Mouse (Mus musculus) ovary, adult 18-20 months (tissue): ENCODE data around the gene Nkx6-1.

Experiments
- DNase-seq: peaks from one replicate; pipeline ENCODE4 v3.0.0; 2022; ENCODE audit warnings: low spot score, mixed read lengths

Gene Nkx6-1

DNA sequence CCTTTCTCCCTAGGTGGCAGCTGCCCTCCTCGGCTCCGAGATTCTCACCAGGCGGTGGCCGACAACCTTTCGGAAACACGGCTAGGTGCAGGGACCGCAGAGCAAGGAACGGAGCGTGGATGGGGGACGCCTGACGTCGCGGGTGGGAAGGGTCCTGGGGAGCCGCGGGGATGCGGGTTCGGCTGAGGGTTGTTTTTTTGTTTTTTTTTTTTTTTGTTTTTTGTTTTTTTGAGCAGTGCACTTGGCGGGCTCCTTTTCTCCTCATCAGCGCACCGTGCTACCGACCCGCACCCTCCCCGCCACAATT, 5.9 kb downstream of the Nkx6-1 start:
- DNase-seq, result no peak

GRCm38 (mm10) chr5:101658188-101658983, 6.4 kb downstream of the Nkx6-1 start:
- DNase-seq, result no peak

- no peak for DNase-seq
Observed at GRCm38 (mm10) chr5:101657698-101658097, 7.1 kb downstream of the Nkx6-1 start.

DNA sequence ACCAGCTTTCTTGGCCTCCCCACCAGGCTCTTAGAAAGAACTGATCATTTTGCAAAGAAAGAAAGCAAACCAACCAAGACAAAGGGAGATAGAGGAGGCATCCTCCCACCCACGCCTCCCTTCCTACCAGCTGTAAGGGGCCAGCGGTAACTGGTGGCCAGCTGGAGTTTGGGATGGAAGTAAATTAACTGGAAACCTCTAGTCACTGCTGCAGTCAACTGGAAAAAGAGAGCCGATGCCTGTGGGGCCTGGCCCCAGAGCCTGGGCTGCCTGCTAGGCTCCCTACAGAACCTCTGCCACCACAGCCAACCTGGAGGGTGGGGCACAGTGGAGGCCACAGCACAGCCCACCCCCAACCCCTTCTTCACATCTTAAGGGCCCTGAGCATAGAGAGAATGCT, 8.7 kb downstream of the Nkx6-1 start:
- DNase-seq, result no peak

DNA sequence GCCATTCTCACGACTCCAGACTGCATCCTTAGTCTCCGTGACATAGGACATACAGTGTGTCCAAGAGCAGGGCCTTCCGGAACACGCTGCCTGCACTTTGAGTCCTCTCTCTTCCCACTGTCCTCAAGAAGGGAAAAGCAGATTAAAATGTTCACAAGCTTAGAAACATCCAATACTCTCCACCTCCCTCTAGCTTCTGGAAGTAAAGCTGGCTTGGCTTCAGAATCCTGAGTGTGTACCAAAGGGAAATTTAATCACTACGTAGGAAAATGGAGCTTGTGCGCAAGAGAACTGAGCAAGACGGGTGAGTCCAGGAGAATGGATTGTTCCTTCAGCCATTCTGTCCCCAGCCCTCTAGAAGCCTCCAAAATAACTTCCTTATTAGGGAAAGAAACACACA, 9.4 kb downstream of the Nkx6-1 start:
- DNase-seq, result no peak

DNA sequence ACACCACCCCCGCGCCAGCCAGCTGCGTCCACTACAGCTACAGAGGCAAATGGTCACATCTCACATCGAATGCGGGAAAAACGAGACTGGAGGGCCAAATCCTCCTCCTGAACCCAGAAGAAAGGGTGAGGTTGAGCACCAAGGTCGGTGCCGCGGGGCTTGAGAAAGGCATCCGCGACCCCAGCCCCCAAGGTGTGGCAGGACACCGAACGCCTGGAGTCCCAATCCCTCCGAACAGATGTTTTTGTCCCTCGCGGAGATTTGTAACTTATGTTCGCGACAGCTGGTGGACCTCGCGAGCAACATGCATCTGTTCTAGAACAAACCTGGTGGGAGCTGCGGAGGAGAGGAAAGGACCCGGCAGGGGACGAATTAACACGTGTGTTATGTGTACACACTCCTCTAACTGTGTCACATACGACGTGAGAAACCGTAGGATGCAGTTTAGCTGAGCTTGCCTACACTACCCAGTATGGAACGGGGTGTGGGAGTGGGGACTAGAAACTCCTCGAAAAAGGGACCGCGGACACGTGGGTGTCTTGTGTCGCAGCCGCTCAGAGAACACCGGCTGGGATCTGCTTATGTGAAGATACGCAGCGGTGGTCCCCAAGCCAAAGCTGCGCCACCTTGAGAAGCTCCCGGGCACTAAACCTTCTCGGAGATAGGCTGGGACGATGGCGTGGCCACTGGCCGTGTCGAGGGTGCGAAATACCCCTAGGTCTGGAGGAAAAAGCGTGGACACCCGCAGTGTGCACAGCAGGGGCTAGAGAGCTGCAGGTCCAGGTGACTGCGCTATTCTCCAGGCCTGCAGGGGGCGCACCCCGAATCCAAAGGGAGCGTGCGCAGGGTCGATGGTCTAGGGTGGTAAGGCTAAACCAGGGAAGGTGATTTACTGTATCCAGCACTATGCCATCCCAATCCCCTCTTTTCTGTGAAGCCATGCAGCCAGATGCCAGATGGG, 16.8 kb downstream of the Nkx6-1 start:
- no peak for DNase-seq

DNA sequence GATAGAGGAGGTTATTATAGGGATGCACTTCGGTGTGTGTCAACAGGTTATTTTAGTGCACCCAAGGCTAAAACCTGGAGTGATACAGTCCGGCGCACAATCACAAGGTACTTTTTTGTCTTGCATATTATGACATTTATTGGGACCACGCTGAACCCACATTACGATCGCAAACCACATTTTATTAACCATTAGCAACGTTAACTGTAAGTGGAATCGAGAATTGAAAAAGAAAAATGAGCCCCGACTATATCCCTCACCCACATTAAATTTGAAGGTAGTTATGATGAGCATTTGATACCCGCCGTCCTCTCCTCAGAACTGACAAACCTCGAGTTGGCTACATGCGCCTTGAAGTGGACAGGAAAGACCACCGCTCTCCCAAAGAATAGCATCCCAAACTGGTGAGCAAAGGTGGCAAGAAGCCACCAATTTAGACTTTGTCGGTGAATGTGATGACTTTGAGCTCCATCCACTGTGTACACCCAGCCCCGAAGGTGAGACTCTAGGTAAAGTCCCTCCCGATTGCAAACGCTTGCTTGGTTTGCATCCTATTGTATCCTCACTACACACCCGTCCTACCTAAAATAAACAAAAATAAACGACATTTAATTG, 17.7 kb downstream of the Nkx6-1 start:
- no peak for DNase-seq

GRCm38 (mm10) chr5:101645071-101645470, 19.7 kb downstream of the Nkx6-1 start:
- DNase-seq, result no peak

- no peak for DNase-seq
Observed at GRCm38 (mm10) chr5:101638101-101638500, 26.7 kb downstream of the Nkx6-1 start.
